Mouse (Mus musculus) midbrain, embryonic 16.5 days (tissue): ENCODE data around the gene Syt12. TPM values are rescaled to one million over a fixed set of nuclear protein-coding genes. Genes with fewer than 3 reads are reported as not detected.

Source experiments
- ATAC-seq: fragments of 200-750 bp; cut with Nextera tagmentation; 2 replicates; pipeline ENCODE4 v1.8.0; 2017; ENCODE audit warnings: moderate TSS enrichment
- H3K27ac ChIP-seq: fragments of 300-500 bp; sonication (generic); 2 replicates; pipeline ENCODE4 v1.5.1; 2014; ENCODE audit warnings: mild to moderate bottlenecking, low read length, mixed read lengths
- H3K27me3 ChIP-seq: fragments of 300-500 bp; sonication (generic); 2 replicates; pipeline ENCODE4 v1.6.1; 2014; ENCODE audit warnings: low read depth, low read length, mixed read lengths; ENCODE audit not compliant: control insufficient read depth, insufficient read depth
- H3K36me3 ChIP-seq: fragments of 300-500 bp; sonication (generic); 2 replicates; pipeline ENCODE4 v1.6.1; 2014; ENCODE audit warnings: mild to moderate bottlenecking, low read length, moderate library complexity, mixed read lengths; ENCODE audit not compliant: control insufficient read depth, insufficient read depth
- H3K4me1 ChIP-seq: fragments of 300-500 bp; sonication (generic); 2 replicates; pipeline ENCODE4 v1.6.1; 2014; ENCODE audit warnings: mild to moderate bottlenecking, low read length, mixed read lengths; ENCODE audit not compliant: control insufficient read depth, insufficient read depth
- H3K4me2 ChIP-seq: fragments of 300-500 bp; sonication (generic); 2 replicates; pipeline ENCODE4 v1.6.1; 2014; ENCODE audit warnings: mild to moderate bottlenecking, low read length, mixed read lengths
- H3K4me3 ChIP-seq: fragments of 300-500 bp; sonication (generic); 2 replicates; pipeline ENCODE4 v1.5.1; 2014; ENCODE audit warnings: low read depth, mild to moderate bottlenecking, low read length, moderate library complexity, mixed read lengths
- H3K9ac ChIP-seq: fragments of 300-500 bp; sonication (generic); 2 replicates; pipeline ENCODE4 v1.6.1; 2014; ENCODE audit warnings: low read depth, low read length, mixed read lengths
- H3K9me3 ChIP-seq: fragments of 300-500 bp; sonication (generic); replicated peaks from 2 replicates; pipeline ENCODE4 v1.6.1; 2014; ENCODE audit warnings: mild to moderate bottlenecking, low read length, mixed read lengths; ENCODE audit not compliant: control insufficient read depth, poor library complexity, severe bottlenecking
- WGBS: fragments of 180-500 bp; shearing (Covaris S2); extraction: QIAGEN DNeasy Blood & Tissue Kit; methylation state at CpG from one replicate; pipeline ENCODE4 v1.1.7; 2014; 5-methylcytosine and 5-hydroxymethylcytosine counted together
- polyA plus RNA-seq: library from polyadenylated mRNA; unstranded; fragments of >200 nt; fragmentation: Nextera tagmentation; extraction: Ambion mirVana; gene quantifications from 2 replicates; pipeline ENCODE4 v1.2.1, GENCODE M21; 2015

The Syt12 gene
- polyA plus RNA-seq, 1 experiment from 2014 or later = 5.2 TPM

DNA sequence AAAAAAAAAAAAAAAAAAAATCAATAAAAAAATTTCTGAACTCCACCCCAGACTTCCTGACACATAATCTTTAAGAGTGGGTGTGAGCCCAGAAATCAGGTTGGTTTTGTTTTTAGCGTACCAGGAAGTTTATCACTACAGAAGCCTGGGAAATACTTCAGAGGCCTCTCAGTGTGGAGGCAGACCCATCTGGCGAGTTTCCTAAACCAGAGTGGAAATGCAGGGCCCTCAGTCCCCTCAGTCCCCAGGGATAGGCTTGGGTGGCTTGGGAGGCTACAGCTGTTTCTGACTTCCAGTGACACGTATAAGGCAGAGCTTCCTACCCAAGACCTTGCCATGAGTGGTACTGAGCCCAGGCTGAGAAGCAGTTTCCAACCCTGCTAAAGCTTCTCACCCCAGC lies 30.5 kb upstream of the Syt12 start:
- Histone ChIP-seq H3K4me2 (no peak overlapping the region), H3K36me3 (no peaks in the 10 kb centered on the region), H3K4me1 (peaks cover 9% of the 10 kb centered on the region; the same call in 1 of the 2 replicates), H3K4me3 (no peak overlapping the region), H3K27ac (no peak overlapping the region), H3K9me3 (no peaks in the 10 kb centered on the region), H3K9ac (no peak overlapping the region), H3K27me3 (no peaks in the 10 kb centered on the region)
- 69% methylated on average over 3 of the region's 3 CpGs for WGBS
- ATAC-seq = no peak

DNA sequence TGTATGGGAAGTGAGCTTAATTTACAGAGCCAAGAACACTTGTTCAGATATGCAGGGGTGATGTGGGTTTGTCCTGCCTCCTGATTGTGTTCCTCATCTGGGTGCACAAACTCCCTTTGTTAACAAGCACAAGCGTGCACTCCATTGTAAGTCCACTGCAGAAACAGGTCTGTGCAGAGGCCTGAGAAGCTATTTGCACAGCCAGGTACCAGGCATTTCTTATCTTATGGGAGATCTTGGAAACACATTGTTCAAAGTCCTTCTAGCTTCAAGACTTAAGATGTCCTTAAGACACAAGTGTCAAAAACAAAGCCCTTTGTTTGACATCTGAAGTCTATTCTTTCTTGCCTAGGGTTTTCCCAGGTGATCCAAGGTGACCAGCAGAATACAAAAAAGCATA lies 27.6 kb upstream of the Syt12 start:
- 0 out of 2 replicates have a peak, but pooled peaks cover 3% of the 10 kb centered on the region for H3K4me1 ChIP-seq
- H3K4me2 ChIP-seq = no peak overlapping the region
- no peaks in the 10 kb centered on the region for H3K27me3 ChIP-seq
- H3K9ac ChIP-seq = no peak overlapping the region
- no peak for ATAC-seq
- no peaks in the 10 kb centered on the region for H3K36me3 ChIP-seq
- no peak overlapping the region for H3K4me3 ChIP-seq
- H3K27ac ChIP-seq = no peak overlapping the region
- 97% methylated on average over 1 of the region's 1 CpGs for WGBS
- no peaks in the 10 kb centered on the region for H3K9me3 ChIP-seq

DNA sequence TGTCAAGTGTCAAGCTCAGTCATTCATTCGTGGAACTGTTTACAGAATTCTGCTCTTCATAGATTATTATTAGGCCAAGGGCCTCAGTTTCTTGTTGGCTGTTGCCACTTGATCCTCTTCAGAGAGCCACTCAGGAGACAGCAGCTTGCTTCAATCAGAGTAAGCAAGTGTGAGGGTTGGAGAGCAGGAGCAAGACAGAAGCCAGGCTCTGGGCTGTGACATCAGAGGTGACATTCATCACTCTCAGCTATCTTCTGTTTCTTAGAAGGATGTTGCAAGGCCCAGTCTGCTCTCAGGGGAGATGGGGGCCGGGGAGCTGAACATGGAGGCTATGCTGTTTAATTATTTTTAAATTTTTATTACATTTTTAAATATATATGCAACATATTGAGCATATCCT lies 25.5 kb upstream of the Syt12 start:
- H3K9ac ChIP-seq = no peak overlapping the region

DNA sequence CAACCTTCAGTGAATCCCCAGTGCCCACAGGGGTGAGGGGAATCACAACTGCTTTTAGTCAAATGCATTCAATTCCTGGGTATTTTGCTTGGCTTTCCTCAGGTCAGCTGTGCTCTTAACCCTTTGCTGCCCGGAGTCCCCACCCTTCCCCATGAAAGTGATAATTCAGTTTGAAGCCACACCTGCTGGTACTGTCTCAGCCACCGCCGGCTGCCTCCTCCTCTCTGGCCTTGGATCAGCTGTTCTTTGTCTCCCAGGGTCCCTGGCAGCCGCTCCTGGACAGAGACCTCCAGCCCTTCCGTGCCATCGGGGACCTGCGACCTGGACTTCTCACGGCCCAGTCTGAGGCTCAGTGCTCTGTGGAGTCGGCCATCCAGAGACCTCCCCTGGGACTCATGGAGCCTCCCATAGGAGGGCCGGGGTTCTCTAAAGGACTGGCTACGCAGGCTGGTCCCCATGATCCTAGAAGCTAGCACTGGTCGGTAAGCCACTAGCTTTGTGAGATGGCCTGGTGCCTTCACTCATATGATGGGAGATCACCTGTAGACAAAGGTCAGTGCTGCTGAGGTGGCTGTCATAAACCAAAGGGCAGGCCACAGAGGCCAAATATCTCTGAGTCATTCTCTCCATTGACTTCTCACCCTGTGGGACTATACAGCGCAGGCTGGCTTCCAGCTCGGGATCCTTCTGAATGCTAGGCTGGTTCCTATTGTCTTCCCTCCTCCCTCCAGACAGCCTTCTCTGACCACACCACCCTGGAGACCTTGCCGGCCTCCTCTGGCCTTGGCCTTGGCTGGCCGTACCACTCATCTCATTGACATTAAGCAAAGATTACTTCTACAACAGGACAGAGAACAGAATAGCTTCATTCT lies 21.1 kb upstream of the Syt12 start, which contains the start of gene 2010003K11Rik:
TSS of gene 2010003K11Rik (minus strand) at position 522 of the 872 bp plus-strand sequence.
- no peak within 1 kb of the TSS for H3K27ac ChIP-seq
- H3K36me3 ChIP-seq = no peaks in the 10 kb centered on the region
- WGBS = 53% methylated on average over 16 of the region's 16 CpGs
- H3K27me3 ChIP-seq = no peaks in the 10 kb centered on the region
- H3K9ac ChIP-seq = peak within 1 kb of the TSS; percentile 34; the same call in 1 of the 2 replicates
- H3K4me1 ChIP-seq = peaks cover 4% of the 10 kb centered on the region
- H3K4me3 ChIP-seq = no peak within 1 kb of the TSS
- H3K9me3 ChIP-seq = no peaks in the 10 kb centered on the region
- ATAC-seq = no peak
- peak within 1 kb of the TSS; percentile 22; the same call in 1 of the 2 replicates for H3K4me2 ChIP-seq

More for the DNA sequence above, 25.5 kb upstream of the Syt12 start:
- no peaks in the 10 kb centered on the region for H3K27me3 ChIP-seq
- no peak overlapping the region for H3K4me3 ChIP-seq
- no peak overlapping the region for H3K4me2 ChIP-seq
- no peak overlapping the region for H3K27ac ChIP-seq
- H3K4me1 ChIP-seq = peaks cover 2% of the 10 kb centered on the region
- ATAC-seq = no peak
- no peaks in the 10 kb centered on the region for H3K9me3 ChIP-seq
- WGBS = 72% methylated on average over 2 of the region's 2 CpGs
- H3K36me3 ChIP-seq = no peaks in the 10 kb centered on the region

DNA sequence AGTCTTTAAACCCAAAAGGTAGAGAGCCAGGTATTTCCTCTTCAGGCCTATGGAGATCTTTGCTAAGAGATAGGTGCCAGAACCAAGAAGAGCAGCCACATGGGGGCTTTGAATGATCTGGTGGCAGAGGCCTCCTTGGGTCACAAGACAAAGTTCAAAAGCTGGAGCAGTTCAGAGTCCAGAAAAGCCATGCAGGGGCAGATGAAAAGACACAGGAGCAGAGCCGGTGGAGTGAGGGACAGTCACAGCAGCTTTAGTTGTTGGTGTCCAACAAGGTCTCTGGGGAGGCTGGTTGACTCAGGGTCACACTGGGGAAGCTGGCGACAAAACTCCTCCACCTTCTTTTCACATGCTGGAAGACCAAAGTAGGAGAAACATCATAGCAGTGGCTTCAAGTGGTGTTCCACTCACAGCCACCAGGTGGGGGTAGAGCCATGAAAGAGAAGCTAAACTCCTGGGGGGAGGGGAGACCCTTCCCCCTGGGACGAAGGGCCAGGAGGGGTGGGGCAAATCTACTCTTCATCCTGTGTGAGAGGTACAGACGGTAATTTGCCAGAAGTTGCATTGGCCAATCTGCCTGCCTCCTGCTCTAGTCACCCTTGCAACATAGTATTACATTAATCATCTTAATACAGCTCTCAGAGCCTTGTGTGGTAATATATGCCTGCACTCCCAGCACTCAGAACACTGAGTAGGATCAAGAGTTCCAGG lies 20.2 kb upstream of the Syt12 start:
- no peaks in the 10 kb centered on the region for H3K27me3 ChIP-seq
- H3K4me2 ChIP-seq = peak overlapping the region; percentile 22; the same call in 1 of the 2 replicates
- no peaks in the 10 kb centered on the region for H3K36me3 ChIP-seq
- no peak overlapping the region for H3K9ac ChIP-seq
- no peak overlapping the region for H3K4me3 ChIP-seq
- peaks cover 4% of the 10 kb centered on the region for H3K4me1 ChIP-seq
- 7% methylated on average over 4 of the region's 4 CpGs for WGBS
- ATAC-seq = peak; percentile 55; the same call in 1 of the 2 replicates
- H3K27ac ChIP-seq = no peak overlapping the region
- no peaks in the 10 kb centered on the region for H3K9me3 ChIP-seq

DNA sequence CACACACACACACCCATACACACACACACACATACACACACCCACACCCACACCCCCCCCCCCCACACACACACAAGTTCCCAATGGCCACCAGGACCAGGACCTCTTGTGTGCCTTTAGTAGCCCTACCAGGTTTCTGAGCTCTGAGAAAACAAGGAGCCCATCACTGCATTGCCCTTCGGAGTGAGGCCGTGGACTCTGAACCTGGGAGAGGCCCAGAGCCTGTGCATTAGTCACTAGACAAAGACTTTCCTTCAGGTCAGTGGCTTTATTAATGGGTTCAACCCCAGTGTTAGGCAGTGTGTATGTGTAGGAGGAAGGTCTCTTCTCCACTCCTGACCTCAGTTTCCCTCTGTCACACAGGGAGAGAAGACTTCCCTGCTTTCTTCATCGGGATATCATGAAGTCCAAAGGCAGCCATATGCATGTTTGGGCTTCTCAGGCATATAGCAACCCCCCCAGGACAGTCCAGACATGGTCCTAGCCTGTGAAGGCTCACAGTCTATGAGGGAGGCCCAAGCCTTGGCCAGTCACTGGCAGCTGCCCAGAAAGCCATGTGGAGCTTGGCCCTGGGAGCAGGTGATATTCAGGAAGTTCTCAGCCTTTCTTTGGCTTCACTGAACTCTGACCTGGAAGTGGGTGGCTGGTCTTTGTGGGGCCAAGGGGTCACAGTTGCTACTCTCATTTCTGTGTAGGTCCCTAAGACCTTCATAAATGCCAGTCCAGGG lies 19.5 kb upstream of the Syt12 start:
- Histone ChIP-seq H3K27me3 (no peaks in the 10 kb centered on the region), H3K9ac (no peak overlapping the region), H3K4me3 (no peak overlapping the region), H3K9me3 (no peaks in the 10 kb centered on the region), H3K4me2 (no peak overlapping the region), H3K36me3 (no peaks in the 10 kb centered on the region), H3K27ac (no peak overlapping the region), H3K4me1 (peaks cover 4% of the 10 kb centered on the region)
- ATAC-seq = no peak
- 93% methylated on average over 3 of the region's 3 CpGs for WGBS

DNA sequence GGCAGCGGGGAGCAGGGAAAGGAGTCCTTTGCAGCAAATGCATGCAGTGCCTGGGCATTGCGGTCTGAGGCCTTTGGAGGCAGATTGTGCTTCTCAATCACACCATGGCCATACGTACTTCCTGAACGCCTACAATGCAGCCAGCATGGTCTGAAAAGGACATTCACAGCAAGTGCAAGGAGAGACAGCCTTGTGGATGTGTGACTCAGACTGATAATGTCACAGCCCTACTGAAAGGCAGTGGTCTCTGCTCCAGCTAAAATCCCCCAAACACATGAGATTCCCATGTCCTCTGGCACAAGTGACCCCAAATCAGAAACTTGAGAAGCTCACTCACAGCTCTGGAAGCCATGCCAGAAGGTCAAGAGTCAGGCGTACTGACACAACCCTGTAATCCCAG lies 18.6 kb upstream of the Syt12 start:
- Histone ChIP-seq H3K27ac (no peak overlapping the region), H3K27me3 (no peaks in the 10 kb centered on the region), H3K4me1 (peaks cover 4% of the 10 kb centered on the region), H3K9me3 (no peaks in the 10 kb centered on the region), H3K9ac (no peak overlapping the region), H3K4me3 (no peak overlapping the region), H3K36me3 (no peaks in the 10 kb centered on the region), H3K4me2 (no peak overlapping the region)
- 85% methylated on average over 5 of the region's 5 CpGs for WGBS
- ATAC-seq = no peak

DNA sequence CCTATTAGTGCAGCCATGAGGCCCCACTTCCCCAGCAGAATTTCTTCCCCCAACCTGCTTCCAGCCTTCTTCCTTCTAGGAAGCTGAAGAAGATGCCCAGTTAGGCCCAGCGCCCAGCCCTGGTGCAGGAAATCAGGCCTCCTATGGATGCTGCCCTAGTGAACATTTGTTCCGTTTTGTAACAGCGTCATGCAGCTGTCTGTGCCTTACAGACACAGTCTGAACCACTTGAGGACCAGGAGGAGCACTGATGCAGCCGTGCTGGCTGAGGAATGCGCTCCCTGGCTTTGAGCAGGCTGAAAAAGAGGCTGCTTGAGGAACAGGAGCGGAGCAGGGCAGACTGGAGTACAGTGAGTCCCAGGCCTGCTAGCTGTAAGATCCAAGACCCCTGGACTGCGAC lies 17.5 kb upstream of the Syt12 start:
- 71% methylated on average over 7 of the region's 7 CpGs for WGBS
- Histone ChIP-seq H3K27me3 (no peaks in the 10 kb centered on the region), H3K4me1 (peaks cover 4% of the 10 kb centered on the region), H3K36me3 (no peaks in the 10 kb centered on the region), H3K4me3 (no peak overlapping the region), H3K27ac (no peak overlapping the region), H3K9me3 (no peaks in the 10 kb centered on the region), H3K9ac (no peak overlapping the region), H3K4me2 (no peak overlapping the region)
- ATAC-seq = no peak
